Mouse (Mus musculus): Measurements from ENCODE around the gene Peli2. TPM values are rescaled to one million over a fixed set of nuclear protein-coding genes. Genes with fewer than 3 reads are reported as not detected.

Gene Peli2
- total RNA-seq, 2 experiments from 2014 or later: 24.1 to 25.1 TPM

DNA sequence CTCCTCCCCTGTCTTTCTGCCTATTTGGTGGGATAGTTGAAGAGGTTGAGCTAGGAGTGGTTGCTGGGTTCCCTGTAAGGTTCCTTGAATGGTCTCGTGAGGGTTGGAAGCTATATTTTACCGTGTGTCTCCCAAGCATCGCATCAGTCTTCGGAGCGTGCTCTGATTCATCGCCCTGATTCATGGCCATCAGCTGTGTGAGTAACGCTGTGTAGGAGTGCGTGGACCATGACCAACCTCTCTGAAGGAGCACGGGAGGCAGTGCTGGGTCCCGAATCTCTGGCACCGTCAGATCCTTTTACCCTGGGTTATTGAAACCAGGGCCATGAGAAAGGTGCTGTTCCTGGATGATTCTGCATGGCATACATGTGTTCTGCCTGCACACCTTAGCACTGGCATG is 92.2 kb downstream of the Peli2 start:
- no peak for DNase-seq (ENCODE audit: low spot score in 2 of 2)

- DNase-seq (ENCODE audit: low spot score in 2 of 2): no peak
Observed at GRCm38 (mm10) chr14:48213593-48213992, 93.0 kb downstream of the Peli2 start.

DNA sequence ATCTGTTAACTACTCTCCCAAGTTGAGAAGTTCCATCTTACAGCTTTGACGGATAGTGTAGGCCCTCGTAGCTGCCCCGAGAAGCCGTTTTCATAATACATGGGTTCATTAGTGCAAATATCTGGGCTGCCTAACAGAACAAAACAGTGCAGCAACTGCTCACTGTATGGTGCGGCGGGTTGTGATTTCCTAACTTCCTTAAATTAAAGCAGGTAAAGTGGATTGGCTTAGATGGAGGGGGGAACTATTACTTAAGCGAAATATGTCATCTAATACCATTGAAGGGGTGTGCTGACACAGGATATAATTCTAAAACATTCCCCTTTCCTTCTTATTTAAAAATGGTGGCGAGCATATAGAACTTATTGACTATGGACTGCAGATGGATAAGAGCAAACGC is 101.4 kb downstream of the Peli2 start:
- DNase-seq (ENCODE audit: low spot score in 2 of 2): no peak

DNA sequence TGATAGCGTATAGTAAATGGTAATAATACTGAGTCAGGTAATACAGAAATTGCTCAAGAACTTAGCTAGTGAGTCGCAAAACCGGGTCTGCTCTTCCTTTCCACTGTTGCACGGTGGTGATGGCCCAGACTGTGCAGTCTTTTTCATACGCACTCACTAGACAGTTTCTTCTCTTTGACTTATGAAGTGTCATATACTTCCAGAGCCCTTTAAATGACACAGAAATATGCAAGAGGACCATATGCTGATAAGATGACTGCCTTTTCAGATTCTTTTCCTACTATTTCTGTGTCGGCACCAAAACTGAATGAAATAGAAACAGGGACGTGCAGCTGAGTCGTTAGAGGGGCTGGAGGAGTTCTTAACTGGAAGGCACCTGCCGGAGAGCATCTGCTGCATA is 102.1 kb downstream of the Peli2 start:
- DNase-seq (ENCODE audit: low spot score in 2 of 2): no peak

DNA sequence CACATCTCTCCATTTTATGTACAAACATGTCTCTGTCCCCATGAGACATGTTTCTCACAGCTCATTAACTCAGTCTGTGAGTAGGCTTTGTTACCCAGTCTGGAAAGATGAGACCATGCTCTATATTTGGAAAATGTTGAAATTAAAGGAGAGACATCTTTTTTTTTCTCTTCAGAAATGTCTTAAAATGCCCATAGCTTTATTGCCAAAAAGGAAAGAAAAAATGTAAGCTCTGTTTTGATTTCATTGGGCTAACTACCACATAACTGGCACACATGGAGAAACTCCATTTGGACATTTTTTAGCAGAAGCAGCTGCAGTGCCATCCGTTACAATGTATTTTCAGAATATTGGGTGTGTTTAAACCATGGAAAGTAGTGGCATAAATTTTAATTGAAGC is 103.6 kb downstream of the Peli2 start:
- no peak for DNase-seq (ENCODE audit: low spot score in 2 of 2)

DNA sequence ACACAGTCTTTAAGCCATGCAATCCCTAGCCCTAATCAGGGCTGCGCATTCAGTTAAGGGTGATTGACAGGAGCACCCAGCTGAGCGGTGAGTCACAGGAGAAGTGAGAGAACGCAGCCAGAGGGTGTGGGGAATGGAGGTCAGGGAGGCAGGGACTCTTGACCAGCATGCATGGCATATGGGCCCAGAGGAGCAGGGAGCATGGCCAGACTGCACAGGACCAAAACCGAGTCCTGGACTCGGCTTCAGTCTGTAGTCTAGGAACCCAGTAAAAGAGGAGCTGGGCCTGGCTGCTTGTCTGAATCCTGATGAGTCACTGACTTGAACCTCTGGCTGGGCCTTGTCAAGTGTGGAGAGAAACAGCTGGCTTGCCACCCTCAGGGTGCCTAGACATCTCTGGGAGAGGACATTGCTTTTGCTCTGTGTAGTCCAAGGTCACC is 104.3 kb downstream of the Peli2 start:
- DNase-seq (ENCODE audit: low spot score in 2 of 2): no peak

DNA sequence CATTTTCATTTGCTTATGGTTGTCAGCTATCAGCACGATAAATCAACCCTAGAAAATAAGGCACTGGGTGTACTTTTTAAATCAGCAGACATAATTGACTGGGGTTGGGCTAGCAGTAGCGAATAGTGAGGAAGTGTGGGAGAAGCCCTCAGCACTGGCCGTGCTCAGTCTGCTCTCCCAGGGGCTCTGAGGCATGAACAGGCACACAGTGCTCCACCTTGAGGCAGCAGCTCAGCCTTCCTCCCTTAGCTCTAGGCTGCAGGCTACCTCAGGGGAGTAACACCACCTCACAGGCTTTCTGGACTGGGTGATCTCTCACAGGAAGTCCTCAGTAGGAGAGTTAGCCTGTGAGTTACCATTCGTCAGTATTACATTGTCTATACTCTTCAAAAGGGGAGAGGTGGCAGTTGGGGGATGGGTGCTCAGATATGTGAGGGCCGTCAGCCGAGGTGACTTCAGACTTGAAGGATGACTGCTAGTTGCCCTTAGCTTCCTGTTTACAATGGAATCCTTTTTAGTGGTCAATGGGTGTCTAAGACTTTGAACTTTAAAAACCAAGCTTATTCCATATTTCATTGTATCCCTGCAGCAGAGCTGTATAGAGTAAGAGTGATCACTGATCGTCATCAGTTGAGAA is 105.3 kb downstream of the Peli2 start:
- DNase-seq (ENCODE audit: low spot score in 2 of 2): no peak

- DNase-seq (ENCODE audit: low spot score in 2 of 2): no peak
Observed at GRCm38 (mm10) chr14:48226759-48227158, 106.1 kb downstream of the Peli2 start.

DNA sequence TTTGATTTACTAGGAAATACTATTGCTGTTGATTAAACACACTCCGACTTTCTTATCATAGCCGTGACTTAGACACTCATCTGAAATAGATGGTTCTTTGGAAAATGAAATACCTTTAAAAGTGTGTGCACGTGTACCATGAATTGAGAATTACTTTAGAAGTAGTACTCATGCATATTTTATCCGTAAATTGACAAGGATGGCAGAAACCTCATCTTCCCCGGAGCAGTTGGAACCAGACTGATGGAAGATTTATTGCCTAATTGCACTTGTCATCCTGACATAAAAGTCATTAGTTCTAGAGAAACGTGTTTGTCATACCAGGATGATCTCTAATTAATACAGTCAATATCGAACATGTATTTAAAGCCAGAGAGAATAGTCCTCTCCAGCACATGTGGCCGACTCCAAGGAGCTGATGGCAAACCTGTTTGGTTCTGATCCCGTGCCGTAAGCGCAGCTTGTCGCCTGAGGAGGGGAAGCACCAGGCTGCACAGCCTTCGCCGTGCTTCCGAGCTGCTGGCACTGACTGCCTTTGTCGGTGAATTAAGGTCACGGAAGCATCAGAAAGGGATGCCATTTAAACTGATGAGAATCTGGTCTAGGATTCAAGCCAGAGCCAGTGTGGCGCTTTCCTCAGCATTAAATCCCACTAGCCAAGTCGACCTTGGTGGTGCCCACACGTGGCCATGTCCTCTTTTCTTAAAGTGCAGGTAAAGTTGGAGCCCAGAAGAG is 114.3 kb downstream of the Peli2 start:
- no peak for DNase-seq (ENCODE audit: low spot score in 2 of 2)

GRCm38 (mm10) chr14:48241335-48241734 is 120.7 kb downstream of the Peli2 start:
- DNase-seq (ENCODE audit: low spot score in 2 of 2): no peak

DNA sequence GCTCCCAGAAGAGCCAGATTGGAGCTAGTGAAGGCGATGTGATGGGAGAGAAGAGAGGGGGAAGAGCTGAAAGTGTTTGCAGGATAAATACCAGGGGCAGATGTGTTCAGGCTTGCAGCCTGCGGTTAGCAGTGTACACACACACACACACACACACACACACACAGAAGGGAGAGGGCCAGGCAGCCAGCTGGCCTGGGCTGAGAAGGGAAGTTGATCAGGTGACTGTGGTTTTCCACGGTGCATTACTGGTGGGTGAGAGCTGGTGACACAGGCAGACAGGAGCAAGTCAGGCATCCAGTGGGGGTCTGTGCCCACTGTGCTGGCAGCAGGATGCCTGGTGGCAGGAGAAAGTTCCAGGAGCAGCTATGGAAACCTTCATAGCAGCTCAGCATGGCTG is 125.6 kb downstream of the Peli2 start:
- peak in 1 of 2 experiments; percentile 32 for DNase-seq (ENCODE audit: low spot score in 2 of 2)

GRCm38 (mm10) chr14:48246963-48247362 is 126.3 kb downstream of the Peli2 start:
- DNase-seq (ENCODE audit: low spot score in 2 of 2): no peak

DNA sequence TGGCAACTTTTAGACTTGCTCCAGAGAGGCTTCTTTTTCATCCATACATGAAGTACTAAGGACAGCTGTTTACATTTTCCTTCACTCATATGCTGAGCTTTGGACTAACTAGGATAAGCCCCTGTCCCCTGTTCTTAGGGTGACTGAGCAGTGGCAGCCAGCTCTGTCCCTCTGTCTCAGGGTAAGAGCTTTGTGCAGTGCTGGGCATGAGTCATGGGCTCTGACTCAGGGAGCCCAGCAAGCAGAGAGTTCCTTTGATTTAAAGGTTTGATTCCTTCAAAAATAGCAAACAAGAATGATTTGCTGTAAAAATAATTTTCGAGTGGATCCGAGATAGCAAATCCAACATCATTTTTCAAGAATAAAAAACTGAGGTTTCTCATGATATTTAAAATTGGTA is 128.8 kb downstream of the Peli2 start:
- no peak for DNase-seq (ENCODE audit: low spot score in 2 of 2)

GRCm38 (mm10) chr14:48249909-48250308 is 129.3 kb downstream of the Peli2 start:
- no peak for DNase-seq (ENCODE audit: low spot score in 2 of 2)

DNA sequence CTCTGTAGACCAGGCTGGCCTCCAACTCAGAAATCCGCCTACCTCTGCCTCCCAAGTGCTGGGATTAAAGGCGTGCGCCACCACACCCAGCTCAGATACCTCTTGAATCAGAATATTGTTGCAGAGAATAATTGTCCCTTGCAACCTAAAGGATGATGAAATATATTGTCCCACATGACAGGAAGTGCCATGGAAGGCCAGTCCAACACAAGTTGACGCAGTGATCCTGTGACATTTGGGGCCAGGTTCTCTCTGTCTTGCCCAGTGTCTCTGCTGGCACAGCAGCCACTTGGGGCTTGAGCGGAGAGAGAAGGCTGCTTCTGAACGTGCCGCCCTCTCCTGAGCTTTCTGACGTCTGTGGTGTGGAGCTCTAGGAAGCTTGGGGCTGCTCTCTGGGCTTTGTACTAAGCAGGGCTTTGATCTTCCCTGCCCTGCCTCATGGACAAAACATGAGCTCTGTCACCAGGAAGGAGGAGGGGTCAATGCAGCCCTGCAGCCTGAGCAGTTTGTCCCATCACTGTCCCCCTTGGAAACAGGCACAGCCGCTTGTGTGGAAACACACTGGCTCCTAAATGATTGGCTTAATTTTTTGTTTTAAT is 130.9 kb downstream of the Peli2 start:
- DNase-seq (ENCODE audit: low spot score in 2 of 2): no peak

DNA sequence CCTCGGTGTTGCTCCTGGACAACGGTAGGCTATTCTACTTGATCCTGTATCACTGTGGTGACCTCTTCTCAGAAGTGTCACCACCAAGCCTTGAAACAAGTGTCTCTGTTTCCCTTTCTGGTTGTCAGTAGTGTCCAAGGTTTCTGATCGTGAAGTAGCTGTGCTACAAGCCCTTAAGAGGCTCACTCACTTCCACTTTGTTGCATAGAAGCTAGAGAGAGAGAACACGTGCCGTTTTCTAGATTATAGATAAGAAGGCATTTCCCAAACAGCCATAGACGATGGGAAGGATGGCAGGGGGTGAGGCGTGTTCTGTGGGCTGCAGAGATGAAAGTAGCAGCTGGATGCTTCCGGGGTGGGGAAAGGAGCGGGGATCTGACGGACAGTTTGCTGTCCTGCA is 132.6 kb downstream of the Peli2 start:
- no peak for DNase-seq (ENCODE audit: low spot score in 2 of 2)

GRCm38 (mm10) chr14:48254696-48255095 is 134.1 kb downstream of the Peli2 start:
- DNase-seq (ENCODE audit: low spot score in 2 of 2): no peak

- DNase-seq (ENCODE audit: low spot score in 2 of 2): no peak
Observed at GRCm38 (mm10) chr14:48255290-48255689, 134.7 kb downstream of the Peli2 start.

- no peak for DNase-seq (ENCODE audit: low spot score in 2 of 2)
Observed at GRCm38 (mm10) chr14:48257759-48258158, 137.1 kb downstream of the Peli2 start.

DNA sequence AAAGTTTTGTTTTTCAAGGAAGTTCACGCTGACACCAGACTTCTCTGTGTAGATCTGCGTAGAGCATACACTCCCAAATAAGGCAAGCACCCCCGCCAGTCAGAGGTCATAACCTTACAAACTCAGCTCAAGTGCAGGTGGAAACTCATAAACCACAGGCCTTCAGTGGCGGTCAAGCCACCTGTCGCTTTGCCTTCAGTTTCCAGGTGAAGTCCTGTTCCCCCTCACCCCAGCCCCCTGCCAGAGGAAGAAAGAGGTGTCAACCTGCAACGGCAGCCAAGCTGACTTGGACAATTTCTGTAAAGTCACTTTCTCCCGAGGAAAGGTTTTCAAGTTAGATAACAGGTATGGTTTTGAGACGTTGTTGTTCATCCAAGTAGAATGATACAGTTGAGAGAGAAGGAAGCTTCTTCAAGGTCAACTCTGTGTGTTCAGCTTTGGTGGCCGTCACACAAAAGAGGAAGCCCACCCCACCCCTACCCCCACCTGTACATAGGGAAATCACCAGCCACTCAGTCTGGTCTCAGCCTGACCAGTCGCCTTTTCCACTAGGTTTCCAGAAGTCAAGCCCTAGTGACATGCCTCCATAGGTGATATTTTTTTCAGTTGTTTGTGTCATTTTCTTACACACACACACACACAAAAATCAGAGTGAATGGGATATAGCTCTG is 138.2 kb downstream of the Peli2 start:
- DNase-seq (ENCODE audit: low spot score in 2 of 2): no peak

DNA sequence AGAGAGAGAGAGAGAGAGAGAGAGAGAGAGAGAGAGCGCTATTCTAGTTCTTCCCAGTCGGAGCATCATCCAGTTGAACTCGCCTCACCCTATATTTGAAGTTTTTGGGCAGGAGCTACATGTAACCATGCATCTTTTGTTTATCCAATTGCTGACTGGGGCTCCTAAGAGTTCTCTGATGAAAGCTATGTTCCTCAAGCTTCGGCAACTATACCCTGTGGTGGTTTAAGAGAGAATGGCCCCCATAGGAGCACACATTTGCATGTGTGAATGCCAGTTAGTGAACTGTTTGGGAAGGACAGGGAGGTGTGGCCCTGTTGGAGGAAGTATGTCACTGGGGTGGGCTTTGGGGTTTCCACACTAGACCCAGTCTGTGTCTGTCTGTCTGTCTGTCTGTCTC is 142.5 kb downstream of the Peli2 start:
- no peak for DNase-seq (ENCODE audit: low spot score in 2 of 2)

- DNase-seq (ENCODE audit: low spot score in 2 of 2): no peak
Observed at GRCm38 (mm10) chr14:48266710-48267109, 146.1 kb downstream of the Peli2 start.

Data from gastrocnemius, postnatal 4 days (tissue).